ENCODE assay signal across 1 mouse cellular context in the genomic region with DNA sequence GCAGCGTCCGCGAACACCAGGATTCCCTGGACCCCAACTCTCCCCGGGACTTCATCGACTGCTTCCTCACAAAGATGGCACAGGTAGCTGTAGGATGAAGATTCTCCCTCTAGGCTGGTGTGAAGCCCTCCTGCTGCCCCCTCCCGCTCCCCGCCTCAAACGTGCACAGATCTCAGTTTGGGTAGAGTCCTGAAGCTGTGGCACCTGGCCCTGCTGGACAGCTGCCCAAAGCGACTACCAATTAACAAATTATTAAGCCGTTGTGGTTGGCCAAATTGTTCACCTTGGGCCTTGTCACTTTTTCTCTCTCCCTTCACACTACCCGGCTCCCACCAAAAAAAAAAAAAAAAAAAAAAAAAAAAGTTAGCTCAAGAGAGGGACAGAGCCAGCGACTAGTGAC.
TF ChIP-seq lines count a peak whose summit lies in the region.

No protein-coding gene starts in this region.

TF ChIP-seq in CH12.LX, 34 proteins besides CTCF, POLR2A, EP300 and RAD21:
- TF ChIP-seq NELFE (IDR thresholded peaks at IDR 0.05; ENCODE audit: low read depth, low read length) (no peak), ZNF384 (IDR thresholded peaks at IDR 0.05; ENCODE audit: low read depth, low read length) (0 out of 2 replicates have a peak, but pooled peaks have one; percentile 7)
